7 mouse cellular contexts compared by ENCODE assay signal in the genomic region with DNA sequence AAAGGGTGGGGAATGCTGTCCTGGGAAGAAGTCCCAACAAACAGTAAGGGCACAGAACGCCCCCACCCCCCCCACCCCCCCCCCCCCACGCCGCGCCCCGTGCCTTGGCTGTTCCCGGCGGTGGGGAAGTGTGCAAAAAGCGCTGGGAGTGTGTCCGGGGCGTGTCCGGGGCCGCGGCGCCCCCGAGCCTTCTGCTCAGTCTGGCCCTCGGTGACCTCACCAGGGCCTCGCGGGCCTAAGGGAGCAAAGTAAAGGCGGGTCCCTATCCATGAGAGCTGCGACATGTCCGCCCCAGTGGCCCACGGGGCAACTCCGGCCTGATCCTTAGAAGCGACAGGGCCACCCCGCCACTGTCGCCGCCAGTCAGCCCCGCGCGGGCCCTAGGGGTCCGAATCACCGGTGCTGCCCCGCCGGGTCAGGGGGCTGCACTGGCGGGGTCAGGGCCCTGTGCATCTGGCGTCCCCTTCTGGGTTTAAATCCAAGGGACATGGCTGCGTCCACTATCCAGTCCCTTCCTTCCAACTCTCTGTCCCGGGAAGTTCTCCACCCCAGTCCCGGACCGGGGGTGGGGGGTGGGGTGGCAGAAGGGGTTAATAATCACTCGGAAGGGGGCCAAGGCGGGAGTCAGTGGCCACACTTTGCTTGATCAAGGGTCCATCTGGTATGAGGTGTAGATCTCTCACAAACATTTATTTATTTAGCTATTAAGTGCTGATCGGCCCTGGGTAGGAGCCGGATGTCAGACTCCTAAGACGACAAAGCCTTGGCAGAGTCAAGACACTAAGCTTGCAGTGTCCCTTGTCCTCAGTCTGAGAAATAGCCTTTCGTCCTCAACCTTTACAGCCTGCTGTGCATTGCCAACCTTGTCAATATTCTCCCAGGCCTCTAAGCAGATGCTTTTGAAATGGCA. TPM values are rescaled to one million over a fixed set of nuclear protein-coding genes. Genes with fewer than 3 reads are reported as not detected.
DNase-seq lines count a peak whose midpoint lies in the region; ATAC-seq and TF ChIP-seq lines count a peak whose summit lies in the region.

TSS of gene Wwc2 (minus strand) at position 14 of the 910 bp plus-strand sequence.

- H3K4me3 ChIP-seq in intestine, postnatal 0 days (ENCODE audit: low read depth, low read length) = peak within 1 kb of the TSS; percentile 88
- peak within 1 kb of the TSS; percentile 96 for H3K4me3 ChIP-seq in limb, embryonic 12.5 days (replicated peaks)
- peak within 1 kb of the TSS; percentile 85 for H3K4me3 ChIP-seq in midbrain, embryonic 12.5 days

- H3K27me3 ChIP-seq in intestine, postnatal 0 days (replicated peaks; ENCODE audit: control insufficient read depth, insufficient read depth, low read length) = no peaks in the 10 kb centered on the region
- no peaks in the 10 kb centered on the region for H3K27me3 ChIP-seq in limb, embryonic 12.5 days
- peaks cover 18% of the 10 kb centered on the region for H3K27me3 ChIP-seq in midbrain, embryonic 12.5 days

- no peaks in the 10 kb centered on the region; the same call in 1 of the 2 replicates for H3K4me1 ChIP-seq in intestine, postnatal 0 days (replicated peaks; ENCODE audit: control insufficient read depth, insufficient read depth, low read length)
- peaks cover 46% of the 10 kb centered on the region for H3K4me1 ChIP-seq in limb, embryonic 12.5 days (replicated peaks)
- H3K4me1 ChIP-seq in midbrain, embryonic 12.5 days = peaks cover 23% of the 10 kb centered on the region

- WGBS in intestine, postnatal 0 days = 8% methylated on average over 31 of the region's 46 CpGs
- under 1% methylated on average over 42 of the region's 46 CpGs for WGBS in limb, embryonic 12.5 days
- WGBS in midbrain, embryonic 12.5 days = 1% methylated on average over 31 of the region's 46 CpGs

- H3K4me2 ChIP-seq in intestine, postnatal 0 days (replicated peaks; ENCODE audit: low read depth) = peak within 1 kb of the TSS; percentile 92
- H3K4me2 ChIP-seq in limb, embryonic 12.5 days = peak within 1 kb of the TSS; percentile 93
- H3K4me2 ChIP-seq in midbrain, embryonic 12.5 days (replicated peaks) = peak within 1 kb of the TSS; percentile 87

- H3K36me3 ChIP-seq in intestine, postnatal 0 days (ENCODE audit: control insufficient read depth, insufficient read depth) = no peaks in the 10 kb centered on the region
- H3K36me3 ChIP-seq in limb, embryonic 12.5 days = no peaks in the 10 kb centered on the region
- H3K36me3 ChIP-seq in midbrain, embryonic 12.5 days = no peaks in the 10 kb centered on the region

- H3K9ac ChIP-seq in intestine, postnatal 0 days (ENCODE audit: low read depth, low read length) = peak within 1 kb of the TSS; percentile 94
- peak within 1 kb of the TSS; percentile 94 for H3K9ac ChIP-seq in limb, embryonic 12.5 days (replicated peaks)
- peak within 1 kb of the TSS; percentile 88 for H3K9ac ChIP-seq in midbrain, embryonic 12.5 days (replicated peaks)

- no peaks in the 10 kb centered on the region for H3K9me3 ChIP-seq in intestine, postnatal 0 days (ENCODE audit: control insufficient read depth)
- no peaks in the 10 kb centered on the region for H3K9me3 ChIP-seq in limb, embryonic 12.5 days
- H3K9me3 ChIP-seq in midbrain, embryonic 12.5 days = no peaks in the 10 kb centered on the region

- TF ChIP-seq CTCF in intestine, postnatal 0 days (IDR thresholded peaks at IDR 0.05; ENCODE audit: low read depth) = no peak

- ATAC-seq in granulocyte monocyte progenitor cell, adult 5-6 weeks (replicated peaks; ENCODE audit: poor library complexity, severe bottlenecking) = peak; percentile 81
- ATAC-seq in intestine, postnatal 0 days = peak; percentile 73
- peak; percentile 43 for ATAC-seq in limb, embryonic 12.5 days (ENCODE audit: insufficient number of reproducible peaks, insufficient read depth, low FRiP score, low TSS enrichment, low read depth)
- ATAC-seq in midbrain, embryonic 12.5 days (ENCODE audit: low FRiP score, low read depth) = peak; percentile 53

- DNase-seq in adrenal gland, postnatal 10 days = peak; percentile 88
- peak; percentile 67 for DNase-seq in embryo, embryonic 10 days (ENCODE audit: low spot score)
- peak; percentile 6 for DNase-seq in spleen, adult 12 weeks (ENCODE audit: low spot score)

- H3K27ac ChIP-seq in intestine, postnatal 0 days (ENCODE audit: low read depth, low read length) = peak within 1 kb of the TSS; percentile 94
- H3K27ac ChIP-seq in limb, embryonic 12.5 days = peak within 1 kb of the TSS; percentile 94
- H3K27ac ChIP-seq in midbrain, embryonic 12.5 days (replicated peaks) = peak within 1 kb of the TSS; percentile 81

RNA-seq across cellular contexts. Expression of gene Wwc2, which starts in this region (rescaled TPM):
- 10 to 100 TPM; 23.0 to 24.4 TPM for total RNA-seq in adrenal gland, postnatal 10 days (2021)
- total RNA-seq in granulocyte monocyte progenitor cell, adult 5-6 weeks (2014; fragmentation: Nextera tagmentation) = 4.2 and 8.9 TPM in 2 replicates
- total RNA-seq in granulocyte monocyte progenitor cell, adult 5-6 weeks (2017) = 5.8 and 6.7 TPM in 2 replicates
- 6.7 and 7.4 TPM in 2 replicates for polyA plus RNA-seq in intestine, postnatal 0 days (2015; fragmentation: Nextera tagmentation; extraction: Ambion mirVana)
- 17.0 and 17.6 TPM in 2 replicates for polyA plus RNA-seq in limb, embryonic 12.5 days (2016; fragmentation: Nextera tagmentation; extraction: Ambion mirVana)
- 9.9 and 10.0 TPM in 2 replicates for polyA plus RNA-seq in midbrain, embryonic 12.5 days (2016; fragmentation: Nextera tagmentation; extraction: Ambion mirVana)

Comparison
In these comparisons a context has a peak if more than half of its experiments do, and no peak if none do; other contexts are left out.
1. Peak in every context shown above with its lines: DNase-seq, ATAC-seq, H3K4me3 ChIP-seq and H3K27ac ChIP-seq.
2. DNase-seq: peak in every context shown above with its lines; median percentile 88 in adrenal gland, postnatal 10 days; 67 in embryo, embryonic 10 days; 6 in spleen, adult 12 weeks.